Mouse (Mus musculus) liver, embryonic 16.5 days (tissue): ENCODE results near the gene Spsb3. TPM values are rescaled to one million over a fixed set of nuclear protein-coding genes. Genes with fewer than 3 reads are reported as not detected.

Source experiments
- ATAC-seq: fragments of 200-750 bp; cut with Nextera tagmentation; 2 replicates; pipeline ENCODE4 v1.8.0; 2017; ENCODE audit warnings: low read depth, mild to moderate bottlenecking, moderate number of reproducible peaks, moderate library complexity
- H3K27ac ChIP-seq: fragments of 300-500 bp; sonication (generic); 2 replicates; pipeline ENCODE4 v1.5.1; 2014; ENCODE audit warnings: mild to moderate bottlenecking, low read length
- H3K27me3 ChIP-seq: fragments of 300-500 bp; sonication (generic); 2 replicates; pipeline ENCODE4 v1.6.1; 2014; ENCODE audit warnings: low read depth, low read length, mixed read lengths; ENCODE audit not compliant: control insufficient read depth, insufficient read depth
- H3K36me3 ChIP-seq: fragments of 300-500 bp; sonication (generic); 2 replicates; pipeline ENCODE4 v1.6.1; 2014; ENCODE audit warnings: mild to moderate bottlenecking; ENCODE audit not compliant: control insufficient read depth, insufficient read depth
- H3K4me1 ChIP-seq: fragments of 300-500 bp; sonication (generic); 2 replicates; pipeline ENCODE4 v1.6.1; 2014; ENCODE audit warnings: low read depth, low read length, mixed read lengths; ENCODE audit not compliant: control insufficient read depth
- H3K4me2 ChIP-seq: fragments of 300-500 bp; sonication (generic); 2 replicates; pipeline ENCODE4 v1.6.1; 2014; ENCODE audit warnings: low read depth, low read length, mixed read lengths
- H3K4me3 ChIP-seq: fragments of 300-500 bp; sonication (generic); 2 replicates; pipeline ENCODE4 v1.5.1; 2014; ENCODE audit warnings: low read depth, mild to moderate bottlenecking, low read length
- H3K9ac ChIP-seq: fragments of 300-500 bp; sonication (generic); 2 replicates; pipeline ENCODE4 v1.6.1; 2014; ENCODE audit warnings: low read depth, low read length
- H3K9me3 ChIP-seq: fragments of 300-500 bp; sonication (generic); replicated peaks from 2 replicates; pipeline ENCODE4 v1.6.1; 2016; ENCODE audit warnings: low read length; ENCODE audit not compliant: control insufficient read depth
- WGBS: fragments of 180-500 bp; shearing (Covaris S2); extraction: QIAGEN DNeasy Blood & Tissue Kit; methylation state at CpG from one replicate; pipeline ENCODE4 v1.1.7; 2014; ENCODE audit not compliant: insufficient replicate concordance; 5-methylcytosine and 5-hydroxymethylcytosine counted together
- polyA plus RNA-seq: library from polyadenylated mRNA; unstranded; fragments of >200 nt; fragmentation: Nextera tagmentation; extraction: Ambion mirVana; gene quantifications from 2 replicates; pipeline ENCODE4 v1.2.1, GENCODE M21; 2015

Gene Spsb3
- polyA plus RNA-seq, 1 experiment from 2014 or later: 40.3 TPM

GRCm38 (mm10) chr17:24892785-24893184 lies 6.3 kb downstream of the Spsb3 start:
- WGBS: 86% methylated on average over 12 of the region's 12 CpGs
- Histone ChIP-seq H3K27ac (no peak overlapping the region), H3K36me3 (peaks cover 47% of the 10 kb centered on the region)

GRCm38 (mm10) chr17:24893276-24893675 lies 6.8 kb downstream of the Spsb3 start:
- no peak overlapping the region for H3K27ac ChIP-seq
- H3K36me3 ChIP-seq: peaks cover 45% of the 10 kb centered on the region
- no peak overlapping the region; the same call in 1 of the 2 replicates for H3K4me2 ChIP-seq
- H3K4me3 ChIP-seq: no peak overlapping the region
- WGBS: 93% methylated on average over 2 of the region's 2 CpGs
- H3K9ac ChIP-seq: no peak overlapping the region
- no peak for ATAC-seq
- peaks cover 44% of the 10 kb centered on the region for H3K4me1 ChIP-seq
- H3K27me3 ChIP-seq: no peaks in the 10 kb centered on the region
- no peaks in the 10 kb centered on the region for H3K9me3 ChIP-seq

More at GRCm38 (mm10) chr17:24892785-24893184, 6.3 kb downstream of the Spsb3 start:
- H3K4me2 ChIP-seq: no peak overlapping the region
- peaks cover 46% of the 10 kb centered on the region for H3K4me1 ChIP-seq
- H3K9ac ChIP-seq: no peak overlapping the region
- no peak overlapping the region for H3K4me3 ChIP-seq
- ATAC-seq: no peak
- no peaks in the 10 kb centered on the region for H3K27me3 ChIP-seq
- no peaks in the 10 kb centered on the region for H3K9me3 ChIP-seq

- H3K4me1 ChIP-seq: peaks cover 39% of the 10 kb centered on the region
- H3K9ac ChIP-seq: peak overlapping the region; percentile 93
- H3K36me3 ChIP-seq: peaks cover 50% of the 10 kb centered on the region
These were observed 7.9 kb downstream of the Spsb3 start for GRCm38 (mm10) chr17:24894061-24894994.

GRCm38 (mm10) chr17:24894995-24895547 lies 8.6 kb downstream of the Spsb3 start, which contains the start of the genes Eme2 and Mrps34:
Gene Eme2 (minus strand): TSS chr17:24895087.
Gene Mrps34 (plus strand): TSS chr17:24895116.
- Histone ChIP-seq H3K9ac (peak within 1 kb of the TSS; percentile 93), H3K4me2 (peak within 1 kb of the TSS; percentile 96), H3K27me3 (no peaks in the 10 kb centered on the region), H3K4me1 (peaks cover 39% of the 10 kb centered on the region), H3K36me3 (peaks cover 50% of the 10 kb centered on the region), H3K4me3 (peak within 1 kb of the TSS; percentile 96), H3K9me3 (no peaks in the 10 kb centered on the region), H3K27ac (peak within 1 kb of the TSS; percentile 87)
- peak; percentile 46 for ATAC-seq
- under 1% methylated on average over 62 of the region's 62 CpGs for WGBS

More at GRCm38 (mm10) chr17:24894061-24894994, 7.9 kb downstream of the Spsb3 start:
- WGBS: 7% methylated on average over 31 of the region's 31 CpGs
- Histone ChIP-seq H3K4me3 (peak overlapping the region; percentile 96), H3K9me3 (no peaks in the 10 kb centered on the region), H3K27ac (peak overlapping the region; percentile 87), H3K27me3 (no peaks in the 10 kb centered on the region), H3K4me2 (peak overlapping the region; percentile 96)
- peak; percentile 12 for ATAC-seq

- Histone ChIP-seq H3K4me3 (peak overlapping the region; percentile 96), H3K4me1 (peaks cover 36% of the 10 kb centered on the region), H3K9ac (peak overlapping the region; percentile 93), H3K36me3 (peaks cover 50% of the 10 kb centered on the region), H3K4me2 (peak overlapping the region; percentile 96), H3K27ac (peak overlapping the region; percentile 87), H3K27me3 (no peaks in the 10 kb centered on the region), H3K9me3 (no peaks in the 10 kb centered on the region)
- no peak for ATAC-seq
- WGBS: 6% methylated on average over 23 of the region's 23 CpGs
These were observed 9.3 kb downstream of the Spsb3 start for GRCm38 (mm10) chr17:24895571-24896240.

- no peaks in the 10 kb centered on the region for H3K27me3 ChIP-seq
- peaks cover 39% of the 10 kb centered on the region for H3K4me1 ChIP-seq
- H3K36me3 ChIP-seq: peaks cover 50% of the 10 kb centered on the region
- peak within 1 kb of the TSS; percentile 87 for H3K27ac ChIP-seq
- peak; percentile 82 for ATAC-seq
- H3K4me3 ChIP-seq: peak within 1 kb of the TSS; percentile 96
- H3K4me2 ChIP-seq: peak within 1 kb of the TSS; percentile 96
- H3K9me3 ChIP-seq: no peaks in the 10 kb centered on the region
- H3K9ac ChIP-seq: peak within 1 kb of the TSS; percentile 93
- 1% methylated on average over 49 of the region's 50 CpGs for WGBS
These were observed 10.0 kb downstream of the Spsb3 start, which contains the start of gene Nme3 for GRCm38 (mm10) chr17:24896241-24896992. Gene Nme3 (plus strand): TSS chr17:24896500.

- H3K27ac ChIP-seq: peak overlapping the region; percentile 87
- H3K4me3 ChIP-seq: peak overlapping the region; percentile 96
- peaks cover 44% of the 10 kb centered on the region for H3K4me1 ChIP-seq
- 42% methylated on average over 11 of the region's 11 CpGs for WGBS
- H3K36me3 ChIP-seq: peaks cover 52% of the 10 kb centered on the region
- H3K4me2 ChIP-seq: peak overlapping the region; percentile 96
- H3K9me3 ChIP-seq: no peaks in the 10 kb centered on the region
- ATAC-seq: no peak
- H3K9ac ChIP-seq: peak overlapping the region; percentile 93
- no peaks in the 10 kb centered on the region for H3K27me3 ChIP-seq
These were observed 10.5 kb downstream of the Spsb3 start for GRCm38 (mm10) chr17:24896993-24897269.

- H3K9me3 ChIP-seq: no peaks in the 10 kb centered on the region
- H3K4me1 ChIP-seq: peaks cover 51% of the 10 kb centered on the region
- H3K27ac ChIP-seq: peak overlapping the region; percentile 35
- WGBS: 80% methylated on average over 4 of the region's 4 CpGs
- H3K9ac ChIP-seq: peak overlapping the region; percentile 23; the same call in 1 of the 2 replicates
- no peaks in the 10 kb centered on the region for H3K27me3 ChIP-seq
- ATAC-seq: no peak
- H3K36me3 ChIP-seq: peaks cover 48% of the 10 kb centered on the region
- peak overlapping the region; percentile 96 for H3K4me2 ChIP-seq
- peak overlapping the region; percentile 96; the same call in 1 of the 2 replicates for H3K4me3 ChIP-seq
These were observed 11.2 kb downstream of the Spsb3 start for GRCm38 (mm10) chr17:24897600-24897999.
